Mouse (Mus musculus) urinary bladder, postnatal 4 days (tissue): ENCODE data around the gene Pigu.

Experiments
- DNase-seq, 2 experiments: peaks; one replicate each; pipeline ENCODE4 v3.0.0; 2021 to 2022; ENCODE audit warnings: low spot score in 2 of 2

Pigu gene

GRCm38 (mm10) chr2:155356971-155357591 lies at the start of gene Pigu:
TSS of gene Pigu (minus strand) at chr2:155357430.
- DNase-seq = peak; percentile 87 to 91

GRCm38 (mm10) chr2:155404635-155405034 lies 47.4 kb upstream of the Pigu start:
- DNase-seq = no peak

- DNase-seq = no peak
Measured at GRCm38 (mm10) chr2:155401926-155402325, 44.7 kb upstream of the Pigu start.

GRCm38 (mm10) chr2:155400276-155400675 lies 43.0 kb upstream of the Pigu start:
- DNase-seq = no peak

- DNase-seq = no peak
Measured at GRCm38 (mm10) chr2:155394586-155394985, 37.4 kb upstream of the Pigu start.

- DNase-seq = no peak
Measured at GRCm38 (mm10) chr2:155388573-155388972, 31.3 kb upstream of the Pigu start.

GRCm38 (mm10) chr2:155387052-155387451 lies 29.8 kb upstream of the Pigu start:
- DNase-seq = no peak

GRCm38 (mm10) chr2:155386534-155386899 lies 29.3 kb upstream of the Pigu start:
- no peak for DNase-seq

GRCm38 (mm10) chr2:155385731-155386533 lies 28.7 kb upstream of the Pigu start:
- DNase-seq = no peak

GRCm38 (mm10) chr2:155385090-155385489 lies 27.9 kb upstream of the Pigu start:
- DNase-seq = peak; percentile 67 to 80

- no peak for DNase-seq
Measured at GRCm38 (mm10) chr2:155382791-155383438, 25.7 kb upstream of the Pigu start.

GRCm38 (mm10) chr2:155382332-155382700 lies 25.1 kb upstream of the Pigu start:
- no peak for DNase-seq

GRCm38 (mm10) chr2:155381643-155382331 lies 24.6 kb upstream of the Pigu start:
- DNase-seq = peak; percentile 93 to 98

GRCm38 (mm10) chr2:155381060-155381437 lies 23.8 kb upstream of the Pigu start:
- no peak for DNase-seq

GRCm38 (mm10) chr2:155380261-155381059 lies 23.2 kb upstream of the Pigu start, which contains the start of gene Trp53inp2:
TSS of gene Trp53inp2 (plus strand) at chr2:155381059.
- no peak for DNase-seq

GRCm38 (mm10) chr2:155376191-155376590 lies 19.0 kb upstream of the Pigu start:
- no peak for DNase-seq

GRCm38 (mm10) chr2:155374521-155374920 lies 17.3 kb upstream of the Pigu start:
- DNase-seq = no peak

GRCm38 (mm10) chr2:155373886-155374285 lies 16.7 kb upstream of the Pigu start:
- no peak for DNase-seq

- DNase-seq = no peak
Measured at GRCm38 (mm10) chr2:155373302-155373701, 16.1 kb upstream of the Pigu start.

- DNase-seq = no peak
Measured at GRCm38 (mm10) chr2:155372451-155372850, 15.2 kb upstream of the Pigu start.

- DNase-seq = no peak
Measured at GRCm38 (mm10) chr2:155369333-155369883, 12.2 kb upstream of the Pigu start.
